Mouse (Mus musculus) kidney, postnatal 14 days (tissue): ENCODE measurements around the gene Pdk4.

Experiments
- DNase-seq: peaks from one replicate; pipeline ENCODE4 v3.0.0; 2022; ENCODE audit warnings: mixed read lengths

Pdk4 gene

GRCm38 (mm10) chr6:5444331-5444898 is 51.7 kb downstream of the Pdk4 start:
- no peak for DNase-seq

- peak; percentile 60 for DNase-seq
Measured at GRCm38 (mm10) chr6:5443104-5443863, 52.8 kb downstream of the Pdk4 start.

DNA sequence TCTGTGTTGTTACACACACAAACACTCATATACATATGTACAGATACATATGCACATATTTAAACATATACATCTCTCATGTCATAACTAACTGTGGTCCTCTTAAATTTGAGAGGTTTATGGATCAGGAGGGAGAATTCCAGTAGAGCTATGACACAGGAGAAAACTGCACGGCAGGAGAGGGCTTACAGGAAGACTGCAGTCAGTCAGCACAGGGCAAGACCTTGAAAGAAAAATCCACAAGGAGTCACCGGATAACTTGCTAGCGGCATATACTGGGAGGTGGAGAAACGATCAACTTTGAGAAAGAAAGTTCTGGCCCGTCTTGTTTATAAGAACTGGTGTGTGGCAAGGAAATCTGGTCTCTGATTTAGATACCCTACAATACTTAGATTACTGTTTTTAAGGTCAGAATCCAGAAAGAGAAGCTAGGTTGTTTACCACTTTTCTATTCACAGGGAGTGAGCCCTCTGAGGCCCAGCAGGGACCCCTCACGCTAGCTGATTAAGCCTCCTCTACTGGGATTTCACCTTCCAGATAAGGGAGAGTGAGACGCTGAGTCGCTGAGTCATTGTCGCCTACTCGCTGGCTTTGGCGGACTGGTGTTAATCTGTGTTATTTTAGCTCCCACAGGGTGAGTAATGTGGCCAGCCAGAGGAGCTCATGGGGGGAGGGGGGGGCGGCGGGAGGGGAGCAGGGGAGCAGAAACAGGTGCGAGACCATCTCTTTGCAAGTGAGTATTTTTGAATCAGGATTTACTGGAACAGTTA is 53.6 kb downstream of the Pdk4 start:
- peak; percentile 22 for DNase-seq

GRCm38 (mm10) chr6:5441221-5441620 is 54.9 kb downstream of the Pdk4 start:
- DNase-seq: no peak

DNA sequence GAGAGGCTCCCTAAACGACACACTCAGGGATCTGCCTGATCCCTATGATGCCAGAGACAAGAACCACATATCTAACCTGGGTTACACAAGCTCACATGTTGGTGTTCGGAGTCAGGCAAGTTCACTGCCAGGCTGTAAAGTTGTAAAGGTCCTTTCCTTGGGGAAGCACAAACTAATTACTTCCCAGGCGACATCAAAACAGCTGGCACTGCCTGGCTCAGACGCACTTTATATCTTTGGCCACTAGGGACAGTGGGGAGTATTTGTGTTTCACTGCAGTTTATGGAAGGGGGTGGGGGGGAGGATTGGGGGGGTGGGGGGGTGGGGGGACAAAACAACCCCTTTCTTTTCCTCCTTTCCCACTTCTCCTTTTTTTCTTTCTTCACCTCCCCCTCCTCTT is 58.4 kb downstream of the Pdk4 start:
- DNase-seq: peak; percentile 15

DNA sequence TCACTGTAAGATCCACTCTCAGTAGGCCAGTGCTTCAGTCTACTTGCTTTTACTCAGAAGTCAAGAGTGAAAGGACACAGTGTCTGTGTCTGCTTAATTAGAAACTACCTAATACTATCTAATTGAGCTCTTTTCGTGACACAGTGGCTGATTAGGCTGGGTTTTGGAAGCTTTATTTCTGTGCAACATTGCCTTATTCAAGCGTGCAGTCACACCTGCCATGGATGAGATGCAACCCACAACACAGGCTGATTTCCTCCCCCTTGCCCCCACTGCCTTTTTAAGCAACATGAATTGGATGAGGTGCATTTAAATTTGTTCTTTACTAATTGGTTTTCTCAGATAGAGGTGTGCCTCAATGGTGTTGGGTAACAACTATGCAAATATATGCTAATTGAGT is 62.2 kb downstream of the Pdk4 start:
- no peak for DNase-seq
